Mouse (Mus musculus) thymus, postnatal 10 days (tissue): ENCODE measurements at regions not wholly inside any gene's neighbourhood (a gene's known extent, or its start where the extent isn't known, plus 50 kb on each side); places are given as distances from the start of the nearest gene placed in this dataset.

Experiments used
- DNase-seq, 2 experiments: peaks; one replicate each; pipeline ENCODE4 v3.0.0; 2021; ENCODE audit warnings: low spot score in 2 of 2

DNA sequence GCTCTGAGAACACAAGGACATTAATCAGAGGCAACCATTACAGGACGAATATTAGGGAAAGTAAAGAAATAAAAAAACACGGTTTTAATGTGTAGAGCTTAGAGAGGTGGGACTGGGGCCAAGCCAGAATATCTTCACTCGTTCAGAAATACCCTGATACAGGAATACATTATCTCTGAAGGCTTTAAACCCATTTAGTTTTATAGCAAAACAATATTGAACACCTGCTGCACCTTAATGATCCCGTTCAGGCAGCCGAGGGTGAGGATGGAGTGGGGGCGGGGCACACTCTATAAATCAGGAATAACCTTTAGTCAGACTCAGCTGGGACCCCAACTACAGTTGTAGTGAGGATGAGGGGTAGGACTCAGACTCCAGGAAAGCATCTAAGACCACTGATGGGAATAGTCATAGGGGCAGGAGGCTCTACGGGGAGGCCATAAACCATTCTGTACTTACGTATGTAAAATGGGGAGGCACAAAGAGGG lies 508.0 kb upstream of the Adam5 start:
- no peak for DNase-seq

DNA sequence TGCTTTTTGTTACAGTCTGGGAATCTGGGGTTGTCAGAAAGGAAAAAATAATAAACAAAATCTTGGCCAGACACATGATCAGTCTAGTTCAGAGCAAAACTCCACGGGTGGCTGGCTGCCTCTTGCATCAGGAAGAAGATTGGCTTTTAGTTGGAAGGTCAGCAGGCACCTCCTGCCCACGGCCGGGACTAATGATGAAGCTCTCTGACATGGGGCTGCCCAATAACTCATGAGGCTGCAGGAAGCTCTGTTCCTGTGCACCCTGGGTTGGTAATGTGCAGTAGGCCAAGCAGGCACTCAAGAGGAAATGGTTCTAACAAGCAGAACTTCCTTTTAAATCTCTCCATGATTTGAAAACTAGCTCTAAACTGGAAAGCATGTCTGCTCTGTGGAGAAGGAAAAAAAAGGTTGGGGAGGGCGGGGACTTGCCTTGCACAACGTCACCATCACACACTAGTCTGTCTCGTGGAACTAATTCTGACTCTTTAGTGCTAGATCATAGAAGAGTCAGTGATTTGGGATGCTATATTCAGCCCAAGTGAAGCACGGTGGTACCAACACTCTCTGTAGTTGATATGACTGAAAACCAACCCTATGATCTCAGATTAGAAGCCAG lies 507.1 kb upstream of the Adam5 start:
- DNase-seq: no peak

DNA sequence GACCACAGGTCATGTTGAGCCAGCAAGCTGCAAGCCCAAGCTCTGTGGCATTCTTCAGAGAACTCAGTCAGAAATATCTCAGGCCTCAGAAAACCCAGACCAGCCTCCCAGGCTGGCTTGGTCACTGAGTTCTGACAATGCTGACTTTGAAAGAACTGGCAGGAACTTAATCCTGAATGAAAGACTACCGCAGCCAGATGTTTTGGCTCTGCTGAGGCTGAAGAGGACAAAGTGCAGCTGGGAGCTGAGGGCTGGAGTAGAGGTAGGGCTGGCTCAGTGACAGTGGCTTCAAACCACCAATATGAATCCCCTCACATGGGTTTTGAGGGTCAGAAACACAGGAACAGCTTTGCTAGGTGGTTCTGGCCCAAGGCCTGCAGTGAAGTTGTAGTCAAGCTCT lies 505.6 kb upstream of the Adam5 start:
- no peak for DNase-seq

DNA sequence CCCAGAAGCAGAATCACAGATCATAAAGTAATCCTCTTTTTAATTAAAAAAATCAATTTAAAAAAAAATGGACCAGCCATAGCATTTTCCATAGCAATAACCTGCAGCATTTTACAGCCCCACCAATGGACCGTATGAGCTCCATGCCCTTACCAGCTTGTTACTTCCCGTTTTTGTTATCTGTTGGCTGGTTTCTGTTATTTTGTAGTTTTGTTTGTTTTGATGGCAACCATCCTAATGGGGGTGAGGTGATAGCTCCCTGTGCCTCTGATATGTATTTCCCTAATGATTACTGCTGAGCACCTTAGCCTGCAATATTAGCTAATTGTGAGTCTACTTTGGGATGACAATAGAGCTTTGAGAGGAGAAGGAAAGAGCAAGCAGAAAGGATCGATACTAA lies 504.1 kb upstream of the Adam5 start:
- no peak for DNase-seq

DNA sequence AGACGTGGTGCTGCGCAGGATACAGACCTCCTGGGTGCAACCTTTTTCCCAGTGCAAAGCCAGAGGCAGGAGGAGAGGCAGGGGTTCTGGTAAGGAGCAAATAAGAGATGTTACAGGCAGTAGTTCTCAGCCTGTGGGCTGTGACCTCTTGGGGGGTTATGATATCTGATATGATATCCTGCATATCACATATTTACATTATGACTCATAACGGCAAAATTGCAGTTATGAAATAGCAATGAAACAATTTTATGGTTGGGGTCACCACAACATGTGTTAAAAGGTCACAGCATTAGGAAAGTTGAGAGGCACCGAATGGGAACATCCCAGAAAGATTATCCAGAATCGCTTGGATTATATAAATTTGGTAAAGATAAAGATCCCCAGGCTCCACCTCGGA lies 502.8 kb upstream of the Adam5 start:
- DNase-seq: no peak

DNA sequence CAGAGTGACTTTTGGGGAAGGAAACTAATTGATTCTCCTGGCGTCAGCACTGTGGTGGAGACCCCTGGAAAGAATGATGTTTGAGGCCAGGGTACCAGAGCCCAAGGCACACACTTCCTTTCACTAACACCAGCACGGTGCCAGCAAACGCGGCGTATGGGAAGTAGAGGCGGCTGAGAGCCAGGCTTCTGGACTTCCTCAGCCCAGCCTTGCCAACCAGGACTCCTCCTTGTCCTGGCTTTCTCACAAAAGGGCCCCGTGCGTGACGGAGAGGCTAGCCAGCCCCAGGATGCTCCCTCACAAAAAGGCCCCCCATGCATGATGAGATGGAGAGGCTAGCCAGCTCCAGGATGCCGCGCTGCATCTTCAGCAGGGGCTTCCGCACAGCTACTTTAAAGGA lies 502.1 kb upstream of the Adam5 start:
- DNase-seq: no peak

DNA sequence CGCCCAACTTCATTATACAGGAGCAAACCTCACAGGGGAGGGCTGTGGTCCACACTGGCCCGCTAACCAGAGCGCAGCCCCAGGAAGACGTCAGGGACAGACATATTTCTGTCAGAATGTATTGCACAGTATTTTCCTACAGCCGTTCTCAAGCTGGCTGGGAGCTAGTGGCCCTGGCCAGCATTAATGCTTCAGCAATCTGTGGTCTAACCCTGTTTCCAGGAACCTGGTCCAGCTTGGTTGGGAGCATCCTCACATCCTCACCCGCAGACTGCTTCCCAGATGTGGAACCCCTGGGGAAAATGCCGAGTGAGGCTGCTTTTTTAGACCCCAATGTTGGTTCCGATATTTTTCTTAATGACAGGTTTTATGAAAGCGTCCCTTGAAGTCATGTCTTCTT lies 500.6 kb upstream of the Adam5 start:
- DNase-seq: no peak

DNA sequence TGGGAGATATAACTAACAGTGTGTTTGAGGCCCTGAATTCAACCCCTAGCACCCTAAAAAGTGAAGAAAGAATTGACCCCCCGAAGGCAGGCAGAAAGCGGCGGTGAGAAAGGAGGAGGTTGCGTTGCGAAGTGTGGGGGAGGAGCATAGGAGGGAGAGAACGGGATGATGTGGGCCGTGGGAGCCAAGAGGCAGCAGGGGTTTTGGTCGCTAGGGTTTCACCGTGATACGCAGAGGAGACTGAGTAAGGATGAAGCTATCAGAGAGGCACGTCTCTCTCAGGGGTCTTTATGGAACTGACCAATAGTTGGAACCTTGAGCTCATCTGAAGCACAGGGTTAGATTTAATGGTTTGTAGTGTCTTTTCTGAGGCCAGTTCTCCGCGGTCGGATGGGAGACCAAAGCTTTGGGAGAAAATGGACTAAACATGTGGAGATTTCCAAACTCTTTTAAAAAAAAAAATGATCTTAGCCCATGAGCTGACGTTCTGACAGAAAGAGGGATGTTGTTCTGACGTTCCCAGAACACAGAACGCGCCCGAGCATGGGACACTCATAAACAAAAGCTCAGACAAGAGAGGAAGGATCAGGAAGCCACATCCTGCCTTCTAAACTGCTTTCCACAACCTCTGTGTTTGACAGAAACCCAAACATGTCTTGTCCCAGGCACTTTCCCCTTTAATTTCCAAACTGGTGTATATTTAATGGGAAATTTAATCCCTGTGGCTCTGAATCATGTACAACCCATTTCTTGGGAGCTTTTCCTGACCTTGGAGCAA lies 499.7 kb upstream of the Adam5 start:
- DNase-seq: no peak

DNA sequence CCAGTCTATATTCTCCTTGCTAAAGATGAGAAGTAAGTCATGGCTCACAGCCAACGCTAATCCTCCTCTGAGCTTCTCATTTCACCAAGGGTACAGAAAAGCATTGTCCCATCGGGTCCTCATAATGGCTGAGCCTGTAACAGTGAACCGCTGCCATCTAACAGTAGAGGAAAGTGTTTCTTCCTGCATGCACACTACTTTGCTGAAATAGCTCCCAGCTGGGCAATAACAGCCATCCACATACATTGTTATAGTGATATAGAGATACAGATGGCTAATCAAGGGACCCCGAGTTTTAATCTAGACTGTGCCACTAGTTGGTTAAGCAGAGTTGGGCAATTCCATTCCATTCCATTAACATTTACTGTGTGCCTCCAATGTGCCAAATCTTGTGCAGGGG lies 492.2 kb upstream of the Adam5 start:
- no peak for DNase-seq

DNA sequence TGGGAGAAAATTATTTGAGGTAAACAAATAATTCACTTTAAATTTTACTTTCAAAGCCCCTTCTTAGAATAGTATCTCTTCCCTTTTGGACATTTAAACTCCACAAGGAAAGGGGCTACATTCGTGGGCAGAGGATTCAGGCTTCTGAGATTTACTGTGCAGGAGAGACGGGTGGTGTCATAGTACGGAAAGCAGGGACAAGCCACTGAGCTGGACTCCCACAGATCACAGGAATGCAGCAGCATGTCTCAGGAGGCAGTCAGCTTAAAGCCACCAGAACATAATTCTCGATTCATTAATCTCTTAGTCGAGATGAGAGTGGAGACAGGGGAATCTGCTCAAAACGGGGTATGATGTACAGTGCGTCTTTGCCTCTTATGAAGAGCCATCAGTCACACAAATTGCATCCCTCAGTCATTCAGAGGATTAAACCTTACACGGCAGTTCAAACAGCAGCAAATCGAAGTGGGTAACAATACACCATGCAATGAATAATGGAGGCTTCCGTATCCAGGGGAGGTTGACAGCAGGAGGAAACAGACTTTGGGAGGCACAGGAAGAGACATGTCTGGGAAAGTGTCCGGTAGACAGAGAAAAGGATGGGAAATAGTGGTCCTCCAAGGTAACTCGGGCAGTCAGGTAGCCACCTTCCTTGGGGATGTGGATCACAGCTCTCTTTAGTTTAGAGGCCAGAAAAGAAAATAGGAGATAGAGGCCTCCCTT lies 487.8 kb upstream of the Adam5 start:
- DNase-seq: no peak

DNA sequence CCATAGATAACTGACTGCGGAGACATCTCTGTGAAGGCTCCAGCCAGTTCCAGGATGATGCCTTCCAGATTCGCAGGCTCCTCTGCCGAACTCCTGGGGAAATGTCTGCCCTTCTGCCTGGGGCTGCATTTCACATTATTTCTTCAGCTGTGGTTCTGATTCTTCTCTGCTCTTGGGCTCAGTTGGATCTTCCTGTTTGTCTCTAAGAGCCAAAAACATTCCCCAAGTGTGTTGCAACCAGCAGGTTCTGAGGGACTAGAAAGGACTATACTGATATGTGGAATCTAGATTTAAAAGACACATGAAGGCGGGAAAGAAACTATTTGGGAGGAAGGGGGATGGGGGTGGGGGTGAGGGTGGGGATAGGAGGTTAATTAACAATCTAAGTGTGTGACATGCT lies 483.8 kb upstream of the Adam5 start:
- no peak for DNase-seq

DNA sequence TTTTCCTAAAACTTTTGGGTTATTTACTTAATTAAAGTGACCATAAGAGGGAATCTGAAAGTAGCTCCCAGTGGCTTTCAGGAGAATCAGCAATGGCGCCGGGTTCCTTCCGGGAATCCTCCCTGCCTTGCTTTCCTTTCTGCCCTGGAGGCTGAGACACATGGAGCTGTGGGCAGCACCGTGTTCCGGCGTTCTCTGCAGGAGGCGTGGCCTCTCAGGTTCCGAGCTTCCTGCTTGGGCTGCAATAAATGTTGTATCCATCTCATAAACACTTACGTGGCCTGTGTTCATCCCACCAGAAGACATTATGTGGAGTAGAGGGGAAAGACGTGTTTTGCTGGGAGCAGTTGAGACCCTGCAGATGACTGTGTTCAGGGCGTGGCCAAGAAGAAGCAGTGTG lies 483.3 kb upstream of the Adam5 start:
- DNase-seq: no peak

DNA sequence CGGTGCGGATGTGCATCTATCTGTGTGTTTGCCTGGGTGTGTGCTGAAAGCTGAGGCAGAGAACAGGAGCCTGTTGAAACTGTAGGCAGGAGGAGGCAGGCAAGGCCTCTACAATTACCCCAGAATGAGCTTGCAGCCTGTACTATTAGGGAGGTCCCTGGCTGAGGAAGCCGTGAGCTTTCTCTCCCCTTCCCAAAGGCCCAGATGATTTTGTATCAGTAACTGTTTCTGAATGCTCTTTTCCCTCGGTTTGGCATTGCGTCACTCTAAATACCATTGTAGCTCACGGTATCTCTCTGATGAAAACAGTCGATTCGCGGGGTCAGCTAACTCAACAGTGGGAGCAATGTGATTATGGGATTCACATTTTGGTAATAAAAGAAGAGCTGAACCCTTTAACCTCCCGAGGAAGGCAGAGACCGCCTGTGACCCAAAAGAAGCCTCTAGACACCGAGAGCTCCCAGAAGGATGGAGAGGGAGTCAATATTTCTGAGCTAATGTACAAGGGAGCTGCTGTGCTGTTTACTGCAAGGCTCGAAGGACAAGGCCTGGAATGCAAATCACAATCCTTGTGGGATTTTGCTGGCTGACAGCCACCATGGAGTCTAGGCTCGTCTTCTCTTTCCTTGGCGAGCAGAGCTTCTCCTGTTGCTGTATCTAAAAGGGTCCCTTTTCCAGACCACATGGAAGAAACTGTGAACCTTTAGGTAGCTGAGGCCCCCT lies 482.8 kb upstream of the Adam5 start:
- DNase-seq: no peak
